Mouse (Mus musculus): Measurements from ENCODE around the gene Mindy1. TPM values are rescaled to one million over a fixed set of nuclear protein-coding genes. Genes with fewer than 3 reads are reported as not detected.

Gene Mindy1
- polyA plus RNA-seq, 1 experiment from 2014 or later: 39.8 TPM

GRCm38 (mm10) chr3:95274453-95274852 is 6.7 kb upstream of the Mindy1 start:
- Histone ChIP-seq H3K27me3 (no peaks in the 10 kb centered on the region), H3K4me3 (replicated peaks) (no peak overlapping the region), H3K27ac (no peak overlapping the region), H3K9ac (no peak overlapping the region), H3K4me1 (no peaks in the 10 kb centered on the region), H3K9me3 (no peaks in the 10 kb centered on the region), H3K4me2 (no peak overlapping the region), H3K36me3 (replicated peaks) (peaks cover 4% of the 10 kb centered on the region; the same call in 1 of the 2 replicates)
- ATAC-seq (ENCODE audit: low FRiP score): no peak
- 91% methylated on average over 4 of the region's 4 CpGs for WGBS

GRCm38 (mm10) chr3:95275161-95275560 is 6.0 kb upstream of the Mindy1 start:
- WGBS: 82% methylated on average over 6 of the region's 6 CpGs
- no peaks in the 10 kb centered on the region for H3K4me1 ChIP-seq
- no peak for ATAC-seq (ENCODE audit: low FRiP score)

GRCm38 (mm10) chr3:95276428-95276934 is 4.7 kb upstream of the Mindy1 start:
- H3K27me3 ChIP-seq: no peaks in the 10 kb centered on the region
- H3K9me3 ChIP-seq: no peaks in the 10 kb centered on the region
- no peak overlapping the region for H3K4me3 ChIP-seq (replicated peaks)
- no peak overlapping the region for H3K4me2 ChIP-seq
- no peak overlapping the region for H3K27ac ChIP-seq
- 80% methylated on average over 5 of the region's 5 CpGs for WGBS
- H3K9ac ChIP-seq: no peak overlapping the region
- peaks cover 4% of the 10 kb centered on the region; the same call in 1 of the 2 replicates for H3K36me3 ChIP-seq (replicated peaks)
- peaks cover 4% of the 10 kb centered on the region for H3K4me1 ChIP-seq
- ATAC-seq (ENCODE audit: low FRiP score): no peak

More at GRCm38 (mm10) chr3:95275161-95275560, 6.0 kb upstream of the Mindy1 start:
- H3K27me3 ChIP-seq: no peaks in the 10 kb centered on the region
- H3K4me2 ChIP-seq: no peak overlapping the region
- H3K9ac ChIP-seq: no peak overlapping the region
- peaks cover 4% of the 10 kb centered on the region; the same call in 1 of the 2 replicates for H3K36me3 ChIP-seq (replicated peaks)
- H3K27ac ChIP-seq: no peak overlapping the region
- no peaks in the 10 kb centered on the region for H3K9me3 ChIP-seq
- no peak overlapping the region for H3K4me3 ChIP-seq (replicated peaks)

GRCm38 (mm10) chr3:95277149-95277551 is 4.0 kb upstream of the Mindy1 start:
- Histone ChIP-seq H3K9ac (no peak overlapping the region), H3K4me1 (peaks cover 5% of the 10 kb centered on the region), H3K36me3 (replicated peaks) (peaks cover 4% of the 10 kb centered on the region; the same call in 1 of the 2 replicates), H3K4me3 (replicated peaks) (no peak overlapping the region), H3K27ac (no peak overlapping the region), H3K27me3 (no peaks in the 10 kb centered on the region), H3K9me3 (no peaks in the 10 kb centered on the region), H3K4me2 (no peak overlapping the region)
- 93% methylated on average over 1 of the region's 1 CpGs for WGBS
- ATAC-seq (ENCODE audit: low FRiP score): no peak

- H3K36me3 ChIP-seq (replicated peaks): no peaks in the 10 kb centered on the region; the same call in 1 of the 2 replicates
- peak overlapping the region; percentile 4 for H3K27ac ChIP-seq
- H3K4me1 ChIP-seq: peaks cover 19% of the 10 kb centered on the region
- peak overlapping the region; percentile 74 for H3K4me2 ChIP-seq
- no peaks in the 10 kb centered on the region for H3K9me3 ChIP-seq
- no peak for ATAC-seq (ENCODE audit: low FRiP score)
- no peaks in the 10 kb centered on the region for H3K27me3 ChIP-seq
- H3K9ac ChIP-seq: peak overlapping the region; percentile 75; the same call in 1 of the 2 replicates
- H3K4me3 ChIP-seq (replicated peaks): peak overlapping the region; percentile 70
- WGBS: 35% methylated on average over 8 of the region's 8 CpGs
Measured at GRCm38 (mm10) chr3:95280747-95281146, 398 bp upstream of the Mindy1 start.

- H3K27ac ChIP-seq: peak overlapping the region; percentile 95
- peak overlapping the region; percentile 76 for H3K9ac ChIP-seq
- H3K4me2 ChIP-seq: peak overlapping the region; percentile 74
- H3K36me3 ChIP-seq (replicated peaks): peaks cover 2% of the 10 kb centered on the region
- H3K27me3 ChIP-seq: no peaks in the 10 kb centered on the region
- ATAC-seq (ENCODE audit: low FRiP score): no peak
- H3K4me1 ChIP-seq: peaks cover 19% of the 10 kb centered on the region
- no peaks in the 10 kb centered on the region for H3K9me3 ChIP-seq
- 1% methylated on average over 11 of the region's 11 CpGs for WGBS
- H3K4me3 ChIP-seq (replicated peaks): peak overlapping the region; percentile 70
Measured at GRCm38 (mm10) chr3:95282381-95282864, 1.3 kb downstream of the Mindy1 start.

- peak overlapping the region; percentile 95 for H3K27ac ChIP-seq
- peak overlapping the region; percentile 74 for H3K4me2 ChIP-seq
- no peaks in the 10 kb centered on the region for H3K9me3 ChIP-seq
- peaks cover 19% of the 10 kb centered on the region for H3K4me1 ChIP-seq
- peak overlapping the region; percentile 76 for H3K9ac ChIP-seq
- peak; percentile 69 for ATAC-seq (ENCODE audit: low FRiP score)
- under 1% methylated on average over 48 of the region's 51 CpGs for WGBS
- peaks cover 8% of the 10 kb centered on the region for H3K36me3 ChIP-seq (replicated peaks)
- peak overlapping the region; percentile 70 for H3K4me3 ChIP-seq (replicated peaks)
- no peaks in the 10 kb centered on the region for H3K27me3 ChIP-seq
Measured at GRCm38 (mm10) chr3:95282865-95283588, 1.9 kb downstream of the Mindy1 start.

GRCm38 (mm10) chr3:95283589-95283941 is 2.4 kb downstream of the Mindy1 start:
- Histone ChIP-seq H3K9me3 (no peaks in the 10 kb centered on the region), H3K4me3 (replicated peaks) (peak overlapping the region; percentile 70), H3K9ac (peak overlapping the region; percentile 76), H3K27ac (peak overlapping the region; percentile 95), H3K4me1 (peaks cover 19% of the 10 kb centered on the region), H3K27me3 (no peaks in the 10 kb centered on the region), H3K36me3 (replicated peaks) (peaks cover 13% of the 10 kb centered on the region), H3K4me2 (peak overlapping the region; percentile 74)
- no peak for ATAC-seq (ENCODE audit: low FRiP score)
- 2% methylated on average over 7 of the region's 7 CpGs for WGBS

GRCm38 (mm10) chr3:95284062-95284461 is 2.9 kb downstream of the Mindy1 start:
- Histone ChIP-seq H3K27ac (0 out of 2 replicates have a peak overlapping the region, but pooled peaks have one; percentile 95), H3K9me3 (no peaks in the 10 kb centered on the region), H3K27me3 (no peaks in the 10 kb centered on the region), H3K4me1 (peaks cover 19% of the 10 kb centered on the region), H3K4me2 (peak overlapping the region; percentile 74), H3K4me3 (replicated peaks) (peak overlapping the region; percentile 70), H3K36me3 (replicated peaks) (peaks cover 15% of the 10 kb centered on the region), H3K9ac (peak overlapping the region; percentile 76)
- ATAC-seq (ENCODE audit: low FRiP score): no peak
- WGBS: 36% methylated on average over 1 of the region's 1 CpGs

GRCm38 (mm10) chr3:95284501-95285281 is 3.5 kb downstream of the Mindy1 start:
- no peak overlapping the region for H3K4me3 ChIP-seq (replicated peaks)
- H3K9ac ChIP-seq: no peak overlapping the region; the same call in 1 of the 2 replicates
- H3K9me3 ChIP-seq: no peaks in the 10 kb centered on the region
- 94% methylated on average over 12 of the region's 12 CpGs for WGBS
- H3K36me3 ChIP-seq (replicated peaks): peaks cover 20% of the 10 kb centered on the region
- no peak overlapping the region for H3K27ac ChIP-seq
- no peak for ATAC-seq (ENCODE audit: low FRiP score)
- no peaks in the 10 kb centered on the region for H3K27me3 ChIP-seq
- H3K4me1 ChIP-seq: peaks cover 19% of the 10 kb centered on the region
- peak overlapping the region; percentile 74 for H3K4me2 ChIP-seq

- peaks cover 19% of the 10 kb centered on the region for H3K4me1 ChIP-seq
- WGBS: 90% methylated on average over 5 of the region's 5 CpGs
- no peak overlapping the region for H3K9ac ChIP-seq
- no peak for ATAC-seq (ENCODE audit: low FRiP score)
- no peak overlapping the region for H3K4me2 ChIP-seq
- H3K36me3 ChIP-seq (replicated peaks): peaks cover 23% of the 10 kb centered on the region
- H3K27ac ChIP-seq: no peak overlapping the region
- H3K9me3 ChIP-seq: no peaks in the 10 kb centered on the region
- no peaks in the 10 kb centered on the region for H3K27me3 ChIP-seq
- no peak overlapping the region for H3K4me3 ChIP-seq (replicated peaks)
Measured at GRCm38 (mm10) chr3:95285390-95285789, 4.2 kb downstream of the Mindy1 start.

GRCm38 (mm10) chr3:95286011-95286410 is 4.9 kb downstream of the Mindy1 start:
- Histone ChIP-seq H3K9me3 (no peaks in the 10 kb centered on the region), H3K4me3 (replicated peaks) (no peak overlapping the region), H3K27ac (no peak overlapping the region), H3K27me3 (no peaks in the 10 kb centered on the region), H3K9ac (no peak overlapping the region), H3K36me3 (replicated peaks) (peaks cover 30% of the 10 kb centered on the region), H3K4me2 (no peak overlapping the region), H3K4me1 (peaks cover 15% of the 10 kb centered on the region)
- 74% methylated on average over 5 of the region's 5 CpGs for WGBS
- no peak for ATAC-seq (ENCODE audit: low FRiP score)

Data from forebrain, embryonic 12.5 days (tissue).